Mouse (Mus musculus) bone marrow macrophage, adult 2 months (primary cell): ENCODE results near the gene Rasgef1b. TPM values are rescaled to one million over a fixed set of nuclear protein-coding genes. Genes with fewer than 3 reads are reported as not detected.

Experiments used
- H3K27ac ChIP-seq: 2 replicates; pipeline ENCODE4 v1.5.1; 2012; ENCODE audit warnings: low read depth, low read length; ENCODE audit not compliant: insufficient read depth
- H3K4me1 ChIP-seq: 2 replicates; pipeline ENCODE4 v1.6.1; 2012; ENCODE audit warnings: low read length; ENCODE audit not compliant: control insufficient read depth, insufficient read depth
- H3K4me3 ChIP-seq: 2 replicates; pipeline ENCODE4 v1.5.1; 2012; ENCODE audit warnings: mild to moderate bottlenecking, low read length, moderate library complexity; ENCODE audit not compliant: insufficient read depth
- CTCF ChIP-seq: IDR thresholded peaks from 2 replicates; pipeline ENCODE4 v1.5.1; 2012; ENCODE audit warnings: low read depth, mild to moderate bottlenecking, low read length, moderate library complexity
- POLR2A ChIP-seq: IDR thresholded peaks from 2 replicates; pipeline ENCODE4 v1.6.1; 2012; ENCODE audit warnings: mild to moderate bottlenecking, low read depth, low read length, borderline replicate concordance
- polyA plus RNA-seq: library from polyadenylated mRNA; stranded (reverse); fragments of >200 nt; gene quantifications from 2 replicates; pipeline ENCODE4 v1.2.4, GENCODE M21; 2012; ENCODE audit not compliant: missing spikeins, insufficient read depth, insufficient read length

Rasgef1b gene
- polyA plus RNA-seq, 1 experiment = 46.5 TPM

DNA sequence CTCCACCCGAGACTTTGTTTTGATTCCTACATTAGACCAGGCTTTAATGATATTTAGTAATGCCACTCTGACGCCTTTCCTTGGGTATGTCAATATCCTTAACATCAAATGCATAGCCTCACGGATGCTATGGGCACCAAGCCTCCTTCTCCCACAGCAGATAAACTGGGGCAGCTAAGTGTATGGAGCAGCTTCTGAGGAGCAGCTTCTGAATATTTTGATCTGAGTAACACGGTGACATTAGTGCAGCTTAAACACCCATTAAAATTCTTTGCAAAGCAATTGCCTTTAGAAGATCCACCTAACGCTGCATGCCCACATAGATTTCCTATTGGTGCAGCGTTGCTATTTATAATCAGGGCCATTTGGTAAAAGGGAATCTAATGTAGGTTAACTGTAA is 359.6 kb downstream of the Rasgef1b start:
- TF ChIP-seq POLR2A (no peak), CTCF (no peak)
- H3K27ac ChIP-seq = no peak overlapping the region
- H3K4me3 ChIP-seq = no peak overlapping the region
- H3K4me1 ChIP-seq = peaks cover 19% of the 10 kb centered on the region

DNA sequence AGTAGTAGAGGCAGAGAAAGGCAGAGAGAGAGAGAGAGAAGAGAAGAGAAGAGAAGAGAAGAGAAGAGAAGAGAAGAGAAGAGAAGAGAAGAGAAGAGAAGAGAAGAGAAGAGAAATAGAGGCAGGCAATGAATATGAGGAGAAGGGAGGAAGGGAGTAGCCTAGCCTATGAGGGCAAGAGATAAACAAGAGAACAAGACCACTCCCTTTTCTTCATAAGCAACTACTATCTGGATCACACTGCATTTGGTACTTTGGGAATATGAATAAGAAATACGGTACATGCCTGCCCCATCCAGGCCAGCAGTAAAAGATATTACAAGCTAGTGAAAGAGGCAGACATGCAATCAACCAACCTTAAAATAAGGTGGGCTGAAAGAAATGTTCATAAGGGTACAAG is 360.2 kb downstream of the Rasgef1b start:
- no peak overlapping the region for H3K27ac ChIP-seq
- peaks cover 26% of the 10 kb centered on the region for H3K4me1 ChIP-seq
- no peak for TF ChIP-seq POLR2A
- no peak for TF ChIP-seq CTCF
- H3K4me3 ChIP-seq = no peak overlapping the region

DNA sequence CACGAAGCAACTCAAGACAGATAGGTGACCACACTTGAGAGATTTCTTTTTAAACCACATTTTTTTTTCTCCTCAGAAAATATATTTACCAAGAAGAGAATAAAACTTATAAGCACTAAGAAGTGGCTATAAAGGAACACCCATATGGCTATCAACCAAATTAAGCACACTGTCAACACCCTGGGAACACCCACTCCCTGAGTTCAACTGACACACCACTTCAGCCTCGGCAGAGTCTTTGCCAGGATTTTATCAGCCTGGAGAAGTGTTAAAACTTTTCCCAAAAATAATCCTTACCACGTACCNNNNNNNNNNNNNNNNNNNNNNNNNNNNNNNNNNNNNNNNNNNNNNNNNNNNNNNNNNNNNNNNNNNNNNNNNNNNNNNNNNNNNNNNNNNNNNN is 368.3 kb downstream of the Rasgef1b start:
- TF ChIP-seq POLR2A (no peak), CTCF (no peak)
- H3K4me3 ChIP-seq = no peak overlapping the region
- H3K4me1 ChIP-seq = peaks cover 63% of the 10 kb centered on the region
- no peak overlapping the region for H3K27ac ChIP-seq

DNA sequence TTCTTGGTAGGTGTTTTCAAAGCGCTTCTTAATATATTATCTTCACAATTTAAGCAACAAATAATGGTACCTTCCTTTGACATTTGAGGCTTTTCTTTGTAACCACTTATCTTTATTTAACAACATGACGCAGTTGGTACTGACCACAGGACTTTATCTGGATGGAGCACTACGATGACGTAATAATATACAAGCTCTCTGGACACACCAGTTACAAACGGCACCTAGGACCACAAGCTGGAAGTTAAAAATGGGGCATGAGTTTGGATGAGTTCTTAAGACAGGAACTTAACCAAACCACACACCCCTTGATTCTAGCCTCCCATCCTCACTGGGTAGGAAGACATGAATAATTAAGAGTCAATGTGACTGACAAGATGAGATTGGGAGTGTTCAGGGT is 369.6 kb downstream of the Rasgef1b start:
- H3K27ac ChIP-seq = no peak overlapping the region
- H3K4me3 ChIP-seq = no peak overlapping the region
- H3K4me1 ChIP-seq = peaks cover 57% of the 10 kb centered on the region
- TF ChIP-seq POLR2A (no peak), CTCF (no peak)

DNA sequence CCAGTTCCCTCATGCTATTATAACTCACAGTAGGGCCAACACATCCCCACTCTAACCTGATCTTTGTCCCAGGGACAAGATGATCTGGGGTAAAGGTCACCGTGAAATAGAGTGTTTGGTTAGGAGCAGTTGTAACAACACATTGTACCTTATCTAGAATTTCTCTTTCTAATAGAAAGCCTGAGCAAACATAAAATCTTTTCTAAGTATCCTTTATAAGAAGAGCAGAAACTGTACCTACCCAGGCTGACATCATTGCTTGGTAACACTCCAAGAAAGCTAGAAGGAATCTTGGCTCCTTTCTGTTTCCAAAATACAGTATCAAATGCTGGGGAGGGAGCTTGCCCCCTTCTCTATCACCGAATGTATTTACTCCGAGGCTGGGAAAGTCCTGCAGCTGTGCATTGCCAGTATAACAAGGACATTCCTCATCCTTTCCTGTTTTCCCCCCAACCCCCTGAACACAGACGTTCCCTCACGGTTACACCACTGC is 374.2 kb downstream of the Rasgef1b start:
- no peak for TF ChIP-seq CTCF
- no peak for TF ChIP-seq POLR2A
- Histone ChIP-seq H3K4me3 (no peak overlapping the region), H3K4me1 (peaks cover 23% of the 10 kb centered on the region), H3K27ac (no peak overlapping the region)

DNA sequence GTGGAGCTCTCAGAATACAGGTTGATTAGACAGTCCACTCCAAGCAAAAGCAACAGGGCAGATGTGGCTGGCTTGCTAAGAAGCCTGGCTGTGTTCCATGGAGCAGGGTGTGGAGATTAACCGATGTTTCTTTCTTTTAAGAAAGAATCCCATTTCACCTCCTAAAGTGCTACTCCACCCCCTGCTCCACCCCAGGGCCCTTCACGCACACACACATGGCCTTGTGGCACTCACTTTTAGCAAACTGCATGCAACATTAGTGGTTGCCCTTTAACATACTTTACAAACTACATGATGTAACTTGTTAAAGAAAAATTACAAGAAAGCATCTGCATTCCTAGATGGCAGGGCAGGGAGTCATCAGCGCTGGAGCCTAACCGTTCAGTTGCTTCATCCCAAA is 378.8 kb downstream of the Rasgef1b start:
- H3K4me1 ChIP-seq = peaks cover 5% of the 10 kb centered on the region
- H3K4me3 ChIP-seq = no peak overlapping the region
- TF ChIP-seq POLR2A (no peak), CTCF (no peak)
- no peak overlapping the region for H3K27ac ChIP-seq

DNA sequence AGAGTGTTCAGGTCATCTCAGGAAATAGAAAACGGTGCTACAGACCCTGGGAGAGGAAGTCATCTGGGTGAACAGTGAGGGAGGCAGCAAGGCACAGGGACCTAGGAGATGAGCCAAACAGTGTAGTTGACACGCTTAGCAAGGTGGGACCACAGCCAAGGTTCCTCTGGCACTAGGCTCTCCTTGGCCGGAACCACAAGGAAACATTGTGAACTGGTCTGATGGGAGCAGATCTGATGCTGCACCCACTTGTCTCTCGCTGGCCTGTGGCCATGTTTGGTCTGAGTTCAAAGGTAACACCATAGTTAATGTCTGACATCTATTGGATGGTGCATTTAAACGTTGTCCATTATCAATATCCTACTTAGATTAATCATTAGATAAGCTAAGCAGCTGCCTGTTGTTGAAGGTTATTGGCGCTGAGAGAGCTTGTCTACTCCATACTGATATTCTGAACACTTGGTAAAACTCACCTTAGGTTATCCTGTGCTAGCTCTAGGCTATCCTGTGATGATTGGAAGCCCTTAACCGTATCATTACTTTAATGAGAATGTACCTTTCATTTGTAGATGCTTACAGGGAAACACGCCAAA is 380.5 kb downstream of the Rasgef1b start:
- TF ChIP-seq POLR2A = no peak
- TF ChIP-seq CTCF = no peak
- H3K27ac ChIP-seq = no peak overlapping the region
- H3K4me1 ChIP-seq = peaks cover 2% of the 10 kb centered on the region; the same call in 1 of the 2 replicates
- no peak overlapping the region for H3K4me3 ChIP-seq

DNA sequence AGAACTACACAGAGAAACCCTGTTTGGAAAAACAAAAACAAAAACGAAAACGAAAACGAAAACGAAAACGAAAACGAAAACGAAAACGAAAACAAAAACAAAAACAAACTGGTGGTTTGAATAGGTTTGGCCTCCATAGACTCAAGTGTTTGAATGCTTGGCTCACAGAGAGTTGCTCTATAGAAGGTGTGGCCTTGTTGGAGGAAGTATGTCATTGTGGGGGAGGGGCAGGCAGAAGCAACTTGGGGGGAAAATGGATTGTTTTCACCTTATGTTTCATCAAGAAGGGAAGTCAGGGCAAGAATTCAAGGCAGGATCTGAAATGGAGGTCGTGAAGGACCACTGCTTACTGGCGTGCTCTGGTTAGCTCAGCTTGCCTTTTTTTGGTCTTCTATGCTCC is 386.3 kb downstream of the Rasgef1b start:
- H3K4me1 ChIP-seq = peaks cover 22% of the 10 kb centered on the region
- TF ChIP-seq CTCF = no peak
- TF ChIP-seq POLR2A = no peak
- H3K27ac ChIP-seq = no peak overlapping the region
- H3K4me3 ChIP-seq = no peak overlapping the region

DNA sequence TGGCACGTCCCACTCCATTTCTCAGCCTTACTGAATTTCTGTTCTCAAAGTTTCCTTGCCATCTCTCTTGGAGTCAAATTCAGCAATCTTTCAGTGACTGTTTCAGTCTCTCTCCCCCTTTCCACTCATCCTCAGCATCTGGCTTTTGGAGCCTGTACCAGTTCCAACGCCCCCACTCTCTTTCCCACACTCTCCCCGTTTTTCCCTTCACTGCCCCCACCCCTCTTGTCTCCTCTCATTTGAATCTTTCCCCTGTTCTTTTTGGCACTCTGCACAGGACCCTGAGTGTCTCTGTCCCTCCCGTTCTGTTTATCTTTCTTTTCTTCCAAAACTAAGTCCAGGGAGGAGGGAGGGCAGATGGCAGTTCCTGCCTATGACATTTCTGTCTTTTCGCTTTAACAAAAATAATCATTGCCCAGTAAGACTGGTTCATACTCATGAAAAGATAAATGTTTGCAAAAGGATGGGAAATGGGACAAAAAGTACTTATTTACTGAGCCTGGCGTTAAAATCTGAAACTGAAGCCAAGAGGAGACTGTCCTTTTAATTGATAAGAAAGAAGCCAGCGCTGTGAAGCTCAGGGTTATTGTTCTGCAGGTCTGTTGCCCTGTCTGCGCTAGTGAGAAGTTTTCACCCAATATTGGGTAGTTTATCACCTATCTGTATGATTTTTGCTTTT is 388.4 kb downstream of the Rasgef1b start:
- Histone ChIP-seq H3K4me1 (peaks cover 33% of the 10 kb centered on the region), H3K27ac (no peak overlapping the region), H3K4me3 (peak overlapping the region; percentile 52)
- TF ChIP-seq POLR2A (no peak), CTCF (no peak)

DNA sequence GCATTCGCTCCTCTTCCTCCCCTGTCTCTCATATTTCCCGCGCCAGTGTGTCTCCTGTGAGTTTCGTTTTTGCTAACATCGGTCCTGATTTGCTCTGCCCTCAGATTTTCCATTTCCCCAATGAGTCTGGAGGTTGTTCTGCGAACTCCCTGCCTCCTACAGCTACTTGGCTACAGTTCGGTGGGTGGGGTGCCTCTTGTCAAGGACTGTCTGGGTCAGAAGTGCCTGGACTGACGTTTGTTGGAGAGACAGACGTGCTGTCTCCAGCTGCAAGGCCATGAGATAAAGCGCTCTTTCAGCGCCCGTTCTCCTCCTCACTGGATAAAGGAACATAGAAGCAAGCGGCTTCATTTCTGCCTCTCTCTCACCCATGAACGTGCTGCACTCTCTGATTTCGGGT is 389.1 kb downstream of the Rasgef1b start:
- TF ChIP-seq CTCF (no peak), POLR2A (no peak)
- H3K4me1 ChIP-seq = peaks cover 35% of the 10 kb centered on the region
- peak overlapping the region; percentile 30 for H3K27ac ChIP-seq
- peak overlapping the region; percentile 52 for H3K4me3 ChIP-seq
